Mouse (Mus musculus) adrenal gland, postnatal 36 days (tissue): ENCODE measurements around the gene Cnih1. TPM values are rescaled to one million over a fixed set of nuclear protein-coding genes. Genes with fewer than 3 reads are reported as not detected.
"Not testable (repeated sequence)": the region's sequence is repeated elsewhere in the genome, so short reads cannot be mapped to it uniquely, and the experiment has no call there.

Experiments
- DNase-seq, 2 experiments: peaks; one replicate each; pipeline ENCODE4 v3.0.0; 2021; ENCODE audit warnings: mixed read lengths in 1 of 2
- long read RNA-seq, 2 experiments: library from polyadenylated mRNA; stranded (forward); transcript quantifications; one replicate each; pipeline ENCODE4 v2.0.0; 2021; ENCODE audit warnings: borderline sequencing depth in 2 of 2
- total RNA-seq, 2 experiments: library from RNA; stranded (reverse); gene quantifications; 2 replicates each; pipeline ENCODE4 v1.2.3; 2021

The Cnih1 gene
- 100 to 1,000 TPM in 1 of 2 experiments, 10 to 100 TPM in 1; 96.7 to 115 TPM for total RNA-seq
- long read RNA-seq, experiment 1, transcript Cnih1-201 (5 exons, 1,538 nt) = major isoform, 158 of 166 reads
- long read RNA-seq, experiment 1, partial matches to known transcripts = 0 of 166 reads
- long read RNA-seq, experiment 1, other reads (novel, unspliced or antisense) = 8 of 166 reads
- long read RNA-seq, experiment 2, transcript Cnih1-201 (5 exons, 1,538 nt) = major isoform, 54 of 56 reads
- long read RNA-seq, experiment 2, partial matches to known transcripts = 0 of 56 reads
- long read RNA-seq, experiment 2, other reads (novel, unspliced or antisense) = 2 of 56 reads

GRCm38 (mm10) chr14:46787787-46788504 is at the start of gene Cnih1:
Gene Cnih1 (minus strand): TSS chr14:46788411.
- peak; percentile 94 to 95 for DNase-seq

GRCm38 (mm10) chr14:46832354-46833272 is 44.4 kb upstream of the Cnih1 start:
- DNase-seq = peak; percentile 47 to 59

- peak; percentile 98 for DNase-seq
These were observed 43.7 kb upstream of the Cnih1 start, which contains the start of gene Cgrrf1 for GRCm38 (mm10) chr14:46831837-46832333. Gene Cgrrf1 (plus strand): TSS chr14:46832125.

GRCm38 (mm10) chr14:46831295-46831694 is 43.1 kb upstream of the Cnih1 start:
- DNase-seq = no peak

GRCm38 (mm10) chr14:46827430-46827829 is 39.2 kb upstream of the Cnih1 start:
- DNase-seq = no peak

GRCm38 (mm10) chr14:46823996-46824395 is 35.8 kb upstream of the Cnih1 start:
- DNase-seq = no peak

GRCm38 (mm10) chr14:46821873-46822716 is 33.9 kb upstream of the Cnih1 start, which contains the start of gene Gmfb:
Gene Gmfb (minus strand): TSS chr14:46822242.
- peak; percentile 97 to 98 for DNase-seq

- DNase-seq = peak; percentile 17 to 30
These were observed 33.2 kb upstream of the Cnih1 start for GRCm38 (mm10) chr14:46821271-46821872.

- DNase-seq = not testable (repeated sequence)
These were observed 31.8 kb upstream of the Cnih1 start for GRCm38 (mm10) chr14:46819961-46820360.

- no peak for DNase-seq
These were observed 30.5 kb upstream of the Cnih1 start for GRCm38 (mm10) chr14:46818743-46819142.

GRCm38 (mm10) chr14:46816916-46817622 is 28.9 kb upstream of the Cnih1 start:
- no peak for DNase-seq

- no peak for DNase-seq
These were observed 27.4 kb upstream of the Cnih1 start for GRCm38 (mm10) chr14:46815640-46816039.

GRCm38 (mm10) chr14:46807927-46808326 is 19.7 kb upstream of the Cnih1 start:
- no peak for DNase-seq

- no peak for DNase-seq
These were observed 18.0 kb upstream of the Cnih1 start for GRCm38 (mm10) chr14:46806186-46806585.

- DNase-seq = no peak
These were observed 15.6 kb upstream of the Cnih1 start for GRCm38 (mm10) chr14:46803791-46804190.

- DNase-seq = no peak
These were observed 15.0 kb upstream of the Cnih1 start for GRCm38 (mm10) chr14:46803259-46803658.

- DNase-seq = peak in 1 of 2 experiments; percentile 22
These were observed 12.6 kb upstream of the Cnih1 start for GRCm38 (mm10) chr14:46800684-46801345.

- DNase-seq = peak; percentile 51 to 62
These were observed 5.9 kb upstream of the Cnih1 start for GRCm38 (mm10) chr14:46794157-46794556.

- no peak for DNase-seq
These were observed 2.5 kb upstream of the Cnih1 start for GRCm38 (mm10) chr14:46790723-46791122.
